Mouse (Mus musculus) bone marrow macrophage, adult 2 months (primary cell): ENCODE data around the gene Zbtb7a.

Experiments
- CTCF ChIP-seq: IDR thresholded peaks from 2 replicates; pipeline ENCODE4 v1.5.1; 2012; ENCODE audit warnings: low read depth, mild to moderate bottlenecking, low read length, moderate library complexity
- POLR2A ChIP-seq: IDR thresholded peaks from 2 replicates; pipeline ENCODE4 v1.6.1; 2012; ENCODE audit warnings: mild to moderate bottlenecking, low read depth, low read length, borderline replicate concordance

- TF ChIP-seq CTCF (no peak), POLR2A (no peak)
Observed at GRCm38 (mm10) chr10:81200605-81201287, 65.7 kb downstream of the Zbtb7a start.
